Mouse (Mus musculus) cerebellum, postnatal 4 days (tissue): ENCODE results near the gene S100a2.

Experiments
- DNase-seq, 2 experiments: peaks; one replicate each; pipeline ENCODE4 v3.0.0; 2022; ENCODE audit warnings: low spot score in 2 of 2, mixed read lengths in 1 of 2

Gene S100a2

GRCm38 (mm10) chr3:90615911-90616310 lies 25.9 kb downstream of the S100a2 start:
- no peak for DNase-seq

- DNase-seq, result no peak
Measured at GRCm38 (mm10) chr3:90617586-90617985, 27.5 kb downstream of the S100a2 start.

GRCm38 (mm10) chr3:90621552-90621951 lies 31.5 kb downstream of the S100a2 start:
- DNase-seq, result no peak

GRCm38 (mm10) chr3:90623435-90624071 lies 33.5 kb downstream of the S100a2 start:
- DNase-seq, result peak in 1 of 2 experiments; percentile 47

- no peak for DNase-seq
Measured at GRCm38 (mm10) chr3:90625496-90625895, 35.4 kb downstream of the S100a2 start.

GRCm38 (mm10) chr3:90626266-90627021 lies 36.4 kb downstream of the S100a2 start:
- no peak for DNase-seq

- no peak for DNase-seq
Measured at GRCm38 (mm10) chr3:90627366-90627765, 37.3 kb downstream of the S100a2 start.

- no peak for DNase-seq
Measured at GRCm38 (mm10) chr3:90627807-90628206, 37.8 kb downstream of the S100a2 start.

GRCm38 (mm10) chr3:90629298-90629697 lies 39.3 kb downstream of the S100a2 start:
- no peak for DNase-seq

GRCm38 (mm10) chr3:90631984-90632383 lies 41.9 kb downstream of the S100a2 start:
- no peak for DNase-seq

GRCm38 (mm10) chr3:90638511-90639275 lies 48.6 kb downstream of the S100a2 start:
- no peak for DNase-seq

- DNase-seq, result no peak
Measured at GRCm38 (mm10) chr3:90639511-90640154, 49.6 kb downstream of the S100a2 start.

- DNase-seq, result no peak
Measured at GRCm38 (mm10) chr3:90640981-90641380, 50.9 kb downstream of the S100a2 start.
